Mouse (Mus musculus) left cerebral cortex, adult 11 months (tissue): Measurements from ENCODE around the gene Col6a3.
A peak's percentile ranks its signal among the peaks of the same experiment; 100 is the strongest.

ENCODE experiments used
- DNase-seq: peaks from one replicate; pipeline ENCODE4 v3.0.0; 2022; ENCODE audit warnings: low spot score

The Col6a3 gene

DNA sequence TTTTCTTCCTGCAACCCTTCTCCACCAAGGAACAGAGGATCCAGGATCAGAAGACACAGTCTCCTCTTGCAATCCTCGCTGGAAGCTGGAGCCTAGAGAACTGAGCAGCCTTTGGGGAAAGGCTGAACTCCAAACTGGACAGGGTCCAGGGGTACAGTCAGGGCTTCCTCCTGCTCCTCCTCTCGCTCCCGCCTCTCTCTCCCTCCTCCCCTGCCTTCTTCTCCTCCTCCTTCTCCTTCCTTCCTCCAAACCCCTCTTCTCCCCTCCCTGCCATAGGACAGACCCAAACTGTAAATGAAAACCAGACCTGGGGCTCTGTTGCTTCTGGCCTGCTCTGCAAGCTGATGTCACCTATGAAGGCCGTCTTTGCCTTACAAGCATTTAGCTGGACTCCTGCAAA is at the start of gene Col6a3:
Gene Col6a3, minus strand, starts transcription at position 136 of the 400 bp plus-strand sequence.
- DNase-seq = no peak

DNA sequence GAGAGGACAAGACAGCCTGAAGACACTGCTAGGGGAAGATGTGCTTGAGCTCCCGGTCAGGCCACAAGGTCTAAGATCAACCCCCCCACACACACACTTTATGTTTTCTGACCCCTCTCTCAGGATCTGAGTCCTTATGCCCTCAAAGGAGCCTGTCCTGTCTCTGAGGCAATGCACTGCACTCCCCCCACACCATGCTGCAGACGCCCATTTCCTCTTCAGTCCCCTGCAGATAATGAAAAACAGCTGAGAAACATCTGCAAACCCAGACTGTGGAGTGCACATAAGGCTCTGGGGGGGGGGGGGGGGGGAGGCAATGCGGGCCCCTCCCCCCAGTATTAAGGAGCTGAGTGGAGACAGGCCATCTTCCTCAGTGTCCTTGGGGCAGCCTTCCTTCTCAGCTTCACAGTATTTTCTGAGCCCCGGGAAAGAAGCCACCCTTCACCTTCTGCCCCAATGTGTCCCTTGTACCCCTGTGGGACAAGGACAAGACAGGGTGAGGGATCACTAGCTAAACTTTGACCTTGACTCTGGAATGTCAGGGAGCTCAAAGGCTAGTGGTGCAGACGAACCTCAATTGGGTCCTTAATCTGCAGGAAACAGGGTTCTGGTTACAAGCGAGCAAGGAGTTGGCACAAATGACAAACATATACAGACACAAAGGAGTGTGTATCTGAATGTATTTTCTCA is 42.1 kb upstream of the Col6a3 start:
- DNase-seq = no peak

DNA sequence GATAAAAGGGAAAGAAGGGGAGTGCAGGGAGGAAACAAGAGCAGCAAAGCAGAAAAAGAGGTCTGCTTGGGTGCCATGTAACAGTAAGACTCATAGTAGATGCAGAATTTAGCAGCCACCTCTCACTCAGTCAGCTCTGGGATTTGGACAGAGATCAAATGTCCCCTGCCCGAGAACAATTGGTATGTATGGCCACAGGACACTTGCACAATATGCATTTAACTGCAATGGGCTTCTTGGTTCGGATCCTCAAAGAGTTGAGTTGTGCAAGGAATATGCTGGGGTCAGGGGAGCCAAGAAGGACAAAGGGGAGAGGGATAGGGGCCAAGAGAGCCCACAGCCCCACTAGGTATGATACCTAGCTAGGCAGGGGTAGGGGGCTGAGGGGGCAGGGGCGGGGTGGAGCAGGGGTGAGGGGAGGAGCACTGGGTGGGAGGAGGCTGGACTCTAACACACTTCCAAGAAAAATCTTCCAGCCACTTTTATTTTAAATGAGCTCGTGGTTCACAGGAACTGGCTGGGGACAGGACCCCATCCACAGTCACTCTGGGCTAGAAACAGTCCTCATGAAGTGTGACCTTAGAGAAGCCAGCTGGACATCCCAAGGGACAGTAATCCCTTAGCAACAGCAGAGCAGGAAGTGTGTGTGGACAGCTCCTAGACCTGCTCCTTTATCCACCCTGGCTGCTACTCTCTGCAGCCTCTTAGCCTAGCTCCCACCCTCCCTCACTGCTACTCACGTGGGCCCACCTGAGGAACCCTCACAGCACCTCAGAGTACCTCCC is 32.9 kb upstream of the Col6a3 start:
- no peak for DNase-seq

- DNase-seq = no peak
Observed at GRCm38 (mm10) chr1:90875961-90876360, 32.2 kb upstream of the Col6a3 start.

GRCm38 (mm10) chr1:90875371-90875770 is 31.6 kb upstream of the Col6a3 start:
- DNase-seq = no peak

DNA sequence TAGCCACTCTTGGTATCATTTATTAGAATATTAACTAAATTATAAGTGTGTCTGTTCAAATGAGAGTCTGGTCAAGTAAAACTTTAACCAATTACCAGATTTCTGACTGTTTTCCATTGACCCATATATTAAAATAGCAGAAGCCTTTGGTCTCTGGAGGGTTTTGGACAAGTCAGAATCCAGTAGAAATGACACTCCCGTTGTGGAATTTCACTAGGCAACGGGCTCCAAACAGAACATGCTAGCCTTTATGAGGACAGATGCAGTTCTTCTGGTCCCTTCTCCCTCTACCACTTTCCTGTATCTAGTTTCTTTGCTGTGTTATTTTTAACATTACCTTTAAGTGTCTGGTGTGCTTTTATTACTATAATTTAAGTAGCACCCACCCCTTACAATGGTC is 26.8 kb upstream of the Col6a3 start:
- DNase-seq = no peak

DNA sequence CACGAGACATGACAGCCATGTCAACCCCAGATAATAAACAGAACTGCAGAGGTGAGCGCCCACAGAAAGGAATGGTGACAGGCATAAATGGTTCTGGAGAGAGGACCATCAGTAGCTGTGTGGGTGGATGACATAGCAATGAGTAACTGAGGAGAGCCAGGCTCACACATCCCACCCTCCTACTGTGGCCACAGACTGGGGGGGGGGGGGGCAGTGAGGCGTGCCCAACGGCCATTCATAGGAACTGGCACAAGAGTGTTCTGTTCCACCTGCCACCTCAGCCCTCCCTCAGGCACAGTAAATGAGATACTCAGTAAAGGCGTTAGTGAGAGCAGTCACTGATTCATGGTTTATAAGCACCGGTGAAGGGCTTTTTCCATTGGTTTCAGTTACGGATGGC is 23.0 kb upstream of the Col6a3 start:
- no peak for DNase-seq

GRCm38 (mm10) chr1:90855880-90856279 is 12.1 kb upstream of the Col6a3 start:
- DNase-seq = no peak

GRCm38 (mm10) chr1:90849836-90850235 is 6.1 kb upstream of the Col6a3 start:
- DNase-seq = no peak

DNA sequence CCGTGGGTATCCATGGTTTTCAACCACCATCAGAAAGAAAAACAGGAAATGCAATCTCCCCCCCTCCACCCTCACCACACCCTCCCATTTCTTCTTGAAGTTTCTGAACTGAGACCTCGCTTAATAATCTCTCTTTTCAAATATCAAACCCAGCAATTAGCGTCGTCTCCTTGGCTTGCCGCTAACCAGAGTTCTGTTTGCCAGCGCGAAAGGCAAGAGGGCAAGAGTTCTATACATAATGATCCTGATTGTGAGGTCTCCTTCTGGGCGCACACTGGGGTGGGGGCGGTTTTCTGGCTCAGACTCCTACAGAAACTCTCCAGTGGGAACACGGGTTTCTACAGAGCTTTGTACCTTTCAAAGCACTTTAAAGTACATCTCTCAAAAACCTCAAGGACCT is 1.4 kb upstream of the Col6a3 start:
- no peak for DNase-seq

GRCm38 (mm10) chr1:90842789-90843587 is 783 bp downstream of the Col6a3 start:
- no peak for DNase-seq

GRCm38 (mm10) chr1:90840250-90840649 is 3.5 kb downstream of the Col6a3 start:
- peak; percentile 40 for DNase-seq

DNA sequence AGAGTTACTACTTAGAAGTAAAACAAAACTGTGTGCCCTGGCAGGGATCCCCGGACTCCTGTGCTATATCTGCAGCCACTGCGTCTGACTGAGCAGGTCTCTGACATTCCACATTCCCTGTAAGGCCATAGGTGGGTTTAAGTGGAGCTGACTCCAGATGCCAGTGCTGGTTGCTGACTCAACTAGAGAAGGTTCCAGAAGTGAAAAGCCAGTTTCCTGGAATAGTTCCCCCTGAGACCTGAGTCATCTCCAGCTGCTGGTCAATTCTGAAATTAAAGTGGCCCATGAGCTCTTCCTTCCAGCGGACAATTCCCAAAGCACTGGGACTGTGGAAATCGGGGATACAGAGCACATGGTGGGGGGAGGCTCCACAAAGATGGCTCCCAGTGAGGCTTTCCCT is 5.1 kb downstream of the Col6a3 start:
- DNase-seq = no peak

GRCm38 (mm10) chr1:90838221-90838620 is 5.5 kb downstream of the Col6a3 start:
- DNase-seq = peak; percentile 66

DNA sequence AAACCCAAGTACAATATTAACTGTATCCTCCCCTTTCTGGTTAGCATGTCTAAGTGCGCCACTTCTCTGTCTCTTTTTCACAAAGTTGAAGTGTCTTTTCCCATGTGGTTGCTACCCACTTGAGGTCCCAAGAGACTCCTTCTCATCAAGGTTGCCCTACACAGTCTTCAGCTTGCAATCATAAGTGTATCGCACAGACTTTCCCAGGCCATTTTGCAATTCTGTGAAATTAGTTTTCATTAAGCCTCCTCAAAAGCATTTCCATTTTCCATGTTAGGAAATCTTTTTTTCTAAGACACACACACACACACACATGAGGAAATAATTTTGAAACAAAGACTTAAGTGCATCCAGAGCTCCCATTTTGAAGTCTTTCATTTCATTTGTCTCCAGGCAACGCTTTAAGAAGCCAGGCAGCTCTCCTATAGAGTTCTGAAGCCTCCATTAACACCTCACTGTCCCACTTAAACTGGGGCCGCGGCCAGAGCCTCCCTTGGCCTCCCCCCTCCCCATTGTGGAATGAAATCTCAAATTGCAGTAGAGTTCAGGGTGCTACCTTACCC is 7.5 kb downstream of the Col6a3 start:
- no peak for DNase-seq

DNA sequence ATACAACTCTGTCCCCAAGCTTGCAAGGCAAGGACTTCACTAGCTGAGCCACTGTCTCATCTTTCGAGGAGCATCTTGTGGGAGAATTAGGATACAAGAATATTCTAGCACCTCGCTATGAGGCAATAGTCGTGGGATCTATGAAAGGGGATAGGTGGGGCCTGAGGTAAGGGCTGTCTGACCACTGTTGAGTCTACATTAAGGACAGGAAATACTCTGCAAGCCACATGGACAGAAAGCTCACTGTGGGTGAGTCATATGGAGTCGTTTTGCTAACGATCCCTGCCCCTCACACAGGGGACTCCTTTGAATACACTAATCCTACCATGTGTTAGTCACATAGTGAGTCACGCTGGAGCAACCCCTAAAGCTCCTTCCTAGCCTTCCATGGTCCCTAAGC is 9.1 kb downstream of the Col6a3 start:
- DNase-seq = no peak

DNA sequence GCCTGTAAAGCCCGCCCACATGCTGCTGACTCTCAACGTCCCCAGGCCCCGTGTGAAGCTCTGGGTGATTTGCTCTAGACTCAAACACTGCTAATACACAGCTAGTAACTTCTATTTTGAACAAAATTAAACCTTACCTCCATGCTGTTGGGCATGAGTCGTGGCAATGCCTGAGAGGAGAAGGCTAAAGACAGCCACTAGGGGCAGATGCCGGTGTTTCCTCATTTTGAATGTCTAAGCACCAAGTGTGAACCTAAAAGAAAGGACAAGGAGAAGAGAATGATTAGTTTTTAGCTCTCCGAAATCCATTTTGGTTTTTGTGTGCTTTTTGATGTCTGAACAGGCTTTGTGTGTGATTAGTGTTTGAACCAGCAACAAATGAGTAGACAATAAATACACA is 13.8 kb downstream of the Col6a3 start:
- DNase-seq = no peak

DNA sequence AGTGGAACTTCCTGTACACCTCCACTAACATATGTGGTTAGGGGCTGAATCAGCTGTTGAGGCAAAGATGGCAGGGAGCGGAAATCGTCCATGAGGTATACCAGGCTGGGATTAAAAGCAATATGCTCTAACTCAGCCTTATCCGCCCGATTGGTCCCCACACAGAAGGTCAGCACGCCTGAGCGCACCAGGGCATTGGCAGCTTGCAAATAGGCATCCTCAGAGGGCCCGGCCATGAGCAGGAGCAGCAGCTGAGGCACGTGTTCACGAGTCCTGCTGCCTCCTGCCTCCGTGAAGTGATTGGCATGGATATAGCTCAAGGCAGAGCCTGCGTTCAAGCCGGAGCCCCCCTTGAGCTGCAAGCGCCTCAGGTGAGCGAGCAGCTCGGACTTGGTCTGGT is 30.5 kb downstream of the Col6a3 start:
- DNase-seq = no peak

- DNase-seq = no peak
Observed at GRCm38 (mm10) chr1:90808930-90809329, 34.8 kb downstream of the Col6a3 start.

GRCm38 (mm10) chr1:90803104-90803503 is 40.7 kb downstream of the Col6a3 start:
- DNase-seq = no peak

GRCm38 (mm10) chr1:90801067-90801466 is 42.7 kb downstream of the Col6a3 start:
- no peak for DNase-seq

DNA sequence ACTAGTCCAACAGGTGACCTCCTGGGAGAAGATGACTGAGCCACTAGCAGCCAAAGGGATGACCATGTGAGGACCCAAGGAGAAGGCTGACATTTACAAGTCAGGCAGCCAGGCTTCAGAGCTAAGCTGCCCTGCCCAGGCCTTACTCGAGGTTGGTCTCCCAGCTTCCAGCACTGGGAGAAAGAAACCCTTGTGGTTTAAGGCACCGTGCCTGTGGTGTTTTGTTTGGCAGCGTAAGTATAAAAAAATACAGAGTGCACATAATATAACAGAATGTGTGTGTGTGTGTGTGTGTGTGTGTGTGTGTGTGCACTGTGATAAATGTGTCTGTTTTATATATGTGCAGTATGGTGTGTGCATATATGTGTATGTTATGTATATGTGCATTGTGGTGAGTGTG is 43.3 kb downstream of the Col6a3 start:
- no peak for DNase-seq
